Mouse (Mus musculus) layer of hippocampus, adult 11-12 months (tissue): ENCODE data around the gene Pced1a.

Source experiments
- DNase-seq: peaks from one replicate; pipeline ENCODE4 v3.0.0; 2022; ENCODE audit warnings: low spot score

The Pced1a gene

DNA sequence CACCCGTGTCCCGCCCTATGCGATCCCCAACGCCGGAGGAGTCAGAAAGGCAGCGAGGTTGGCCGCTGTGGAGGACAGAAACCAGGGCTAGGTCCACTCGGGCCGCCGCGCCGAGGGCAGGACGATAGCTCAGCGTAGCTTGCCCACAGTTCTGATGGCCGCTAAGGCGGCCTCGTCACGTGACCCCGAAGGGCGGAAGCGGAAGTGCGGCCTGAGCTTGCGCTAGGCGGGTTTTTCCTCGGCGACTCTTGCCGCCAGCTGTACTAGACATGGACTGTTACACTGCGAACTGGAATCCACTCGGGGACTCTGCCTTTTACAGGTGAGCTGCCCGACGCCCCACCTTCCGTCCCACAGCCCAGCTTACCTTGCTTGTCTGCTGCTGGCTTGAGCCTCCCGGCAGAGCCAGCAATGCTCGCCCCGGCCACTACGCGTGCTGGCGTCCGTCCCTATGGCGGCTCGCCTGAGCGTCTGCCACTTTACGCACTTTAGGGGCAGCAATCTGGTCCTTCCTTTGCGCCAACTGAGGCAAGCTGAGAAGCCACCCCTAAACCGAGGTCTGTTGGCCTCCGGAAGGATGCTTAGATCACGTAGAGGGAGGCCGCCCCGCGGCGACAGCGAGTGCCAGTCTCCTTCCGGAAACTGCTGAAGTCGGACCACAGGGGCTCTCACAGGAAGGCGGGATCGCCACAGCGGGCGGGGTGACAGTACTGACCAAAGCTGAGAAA lies at the start of gene Pced1a, which contains the start of gene Vps16:
Gene Pced1a, minus strand, starts transcription at position 576 of the 728 bp plus-strand sequence.
Gene Vps16, plus strand, starts transcription at position 214 of the 728 bp plus-strand sequence.
- peak; percentile 91 for DNase-seq

DNA sequence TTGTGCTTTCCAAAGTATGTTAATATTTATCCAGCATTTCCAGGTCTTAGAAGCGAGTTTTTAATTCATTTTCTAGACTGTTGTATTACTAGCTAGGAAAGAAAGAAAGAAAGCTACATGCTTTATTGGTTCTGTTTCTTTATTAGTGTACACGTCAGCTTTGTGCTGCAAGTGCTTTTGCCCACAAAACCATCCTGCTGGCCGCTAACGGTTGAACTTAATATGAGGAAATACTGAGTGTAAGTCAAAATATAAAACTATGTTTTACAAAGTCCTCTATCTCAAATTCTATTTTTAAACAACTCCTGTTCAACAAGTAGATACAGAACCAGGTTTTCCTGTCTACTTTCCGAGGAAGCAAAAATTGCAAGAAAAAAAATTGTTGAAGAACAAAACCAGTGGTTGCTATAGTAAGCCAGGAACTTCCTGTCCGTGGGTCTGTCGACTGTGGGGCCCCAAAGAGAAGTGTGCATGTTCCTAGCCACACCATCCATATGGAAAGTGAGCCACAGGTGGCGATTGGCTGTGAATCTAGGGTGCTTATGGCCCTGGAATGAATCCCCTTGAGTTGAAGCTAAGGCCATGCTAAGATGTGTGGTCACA lies 48.5 kb upstream of the Pced1a start:
- DNase-seq = no peak

DNA sequence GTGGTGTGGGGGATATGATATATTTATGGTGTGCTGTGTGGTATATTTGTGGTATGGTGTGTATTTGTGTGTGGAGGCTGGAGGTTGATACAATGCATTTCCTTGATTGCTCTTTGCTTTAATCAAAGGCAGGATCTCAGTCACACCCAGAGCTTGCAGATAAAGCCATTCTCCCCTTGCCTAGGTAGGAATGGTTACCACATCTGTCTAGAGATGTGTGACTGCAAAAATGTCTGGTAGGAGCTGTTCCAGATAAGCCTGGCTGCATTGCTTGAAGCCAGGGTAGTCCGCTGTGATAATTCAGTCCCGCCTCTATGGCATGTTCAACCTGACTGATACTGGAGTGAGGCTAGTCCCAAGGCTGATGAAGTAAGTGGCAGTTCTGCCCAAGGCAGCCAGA lies 45.4 kb upstream of the Pced1a start:
- DNase-seq = no peak

DNA sequence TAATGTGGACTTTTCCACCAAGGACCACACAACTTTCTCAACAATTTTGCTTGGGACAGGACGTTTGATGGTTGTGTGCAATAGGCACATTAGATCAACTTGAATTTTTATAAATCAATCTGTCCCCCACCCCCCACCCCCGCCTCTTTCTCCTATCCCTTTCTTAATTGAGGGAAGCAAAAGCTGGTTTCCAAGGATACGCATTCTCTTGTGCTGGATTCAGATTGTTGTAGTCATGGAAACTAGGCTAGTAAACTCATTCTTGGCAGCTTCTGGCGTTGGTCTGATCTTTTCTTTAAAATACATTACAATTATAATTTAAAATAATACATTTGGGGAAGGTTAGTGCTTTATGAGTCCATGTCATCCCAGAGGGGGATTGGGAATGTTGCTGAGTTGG lies 44.9 kb upstream of the Pced1a start:
- peak; percentile 48 for DNase-seq

DNA sequence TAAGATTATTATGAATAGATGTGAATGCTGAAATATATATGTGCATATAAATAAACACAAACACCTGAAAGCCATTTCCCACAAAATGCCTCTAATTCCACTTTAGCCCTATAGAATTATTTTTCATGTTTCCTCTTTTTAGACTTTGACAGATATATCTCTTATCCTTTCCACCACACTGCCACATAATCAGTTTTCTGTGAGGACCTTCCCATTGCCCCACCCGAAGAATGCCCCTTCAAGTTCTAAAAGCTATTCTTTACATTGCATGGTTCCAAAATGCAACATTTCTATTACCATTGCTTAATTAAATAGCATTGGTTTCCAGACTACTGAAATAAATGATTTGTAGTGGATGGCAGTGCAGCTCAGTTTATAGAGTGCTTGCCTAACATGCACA lies 41.9 kb upstream of the Pced1a start:
- no peak for DNase-seq

DNA sequence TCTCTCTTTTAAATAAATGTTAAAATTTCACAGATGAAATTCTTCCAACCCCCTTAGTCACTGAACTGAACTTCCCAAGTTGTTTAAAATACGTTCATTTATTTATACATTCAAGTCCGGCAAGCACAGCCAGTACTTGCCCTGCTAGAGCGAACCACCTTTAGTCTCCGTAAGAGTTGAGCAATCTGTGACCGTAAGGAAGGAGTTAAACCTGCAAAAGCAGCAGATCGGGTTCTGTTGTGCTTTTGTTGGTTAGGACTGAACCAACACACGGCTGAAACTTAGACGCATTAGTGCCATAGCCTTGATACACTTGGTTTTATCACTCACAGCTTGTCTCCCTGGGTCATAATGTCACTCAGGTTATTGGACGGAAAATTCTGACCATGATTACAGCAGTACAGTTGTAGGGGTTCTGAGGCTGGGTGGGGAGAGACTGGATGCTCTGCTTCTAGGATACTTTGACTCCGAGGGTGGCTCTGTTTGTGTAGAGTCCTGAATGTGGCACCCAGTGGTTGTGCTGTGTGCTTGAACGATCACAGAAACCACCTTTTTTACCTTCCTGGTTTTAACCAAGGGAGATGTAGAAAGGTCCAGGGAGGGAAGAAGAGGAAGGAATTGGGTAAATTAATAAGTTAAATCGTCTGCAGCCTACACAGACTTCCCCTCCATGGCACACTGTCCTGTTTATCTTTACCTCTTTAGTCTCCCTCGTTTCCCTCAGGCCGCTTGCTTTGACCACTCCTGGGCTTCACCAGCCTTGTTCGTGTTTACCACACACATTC lies 37.0 kb upstream of the Pced1a start:
- DNase-seq = no peak

DNA sequence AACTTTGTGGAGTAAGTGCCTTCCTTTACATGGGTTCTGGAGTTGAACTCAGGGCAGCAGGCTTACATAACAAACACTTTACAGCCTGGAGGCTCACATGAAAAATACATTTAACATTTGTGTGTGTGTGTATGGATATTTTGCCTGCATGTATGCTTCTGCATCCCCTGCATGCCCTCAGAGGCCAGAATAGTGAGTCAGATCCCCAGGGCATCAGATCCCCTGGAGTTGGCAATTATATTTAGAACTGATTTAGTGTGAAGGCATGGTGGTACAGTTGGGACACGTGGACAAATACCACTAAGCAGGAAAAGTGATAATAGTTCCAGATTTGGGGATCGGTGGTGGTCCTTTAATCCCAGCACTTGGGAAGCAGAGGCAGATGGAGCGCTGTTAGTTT lies 35.1 kb upstream of the Pced1a start:
- no peak for DNase-seq

DNA sequence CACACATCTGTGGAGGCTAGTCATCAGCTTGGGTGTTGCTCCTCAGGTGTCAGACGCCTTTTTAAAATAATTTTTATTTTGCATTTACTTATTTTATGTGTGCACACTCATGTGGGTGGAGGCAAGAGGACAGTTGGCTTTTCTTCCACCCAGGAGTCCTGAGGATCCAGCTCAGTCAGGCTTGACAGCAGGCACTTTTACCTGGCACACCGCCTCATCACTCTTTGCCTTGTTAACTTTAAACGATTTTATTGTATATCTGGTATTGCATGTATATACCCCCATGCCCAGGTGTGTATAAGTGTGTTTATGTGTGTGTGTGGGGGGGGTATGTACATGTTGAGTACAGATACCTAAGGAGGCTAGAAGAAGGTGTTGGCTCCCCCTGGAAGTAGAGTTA lies 33.4 kb upstream of the Pced1a start:
- DNase-seq = no peak

DNA sequence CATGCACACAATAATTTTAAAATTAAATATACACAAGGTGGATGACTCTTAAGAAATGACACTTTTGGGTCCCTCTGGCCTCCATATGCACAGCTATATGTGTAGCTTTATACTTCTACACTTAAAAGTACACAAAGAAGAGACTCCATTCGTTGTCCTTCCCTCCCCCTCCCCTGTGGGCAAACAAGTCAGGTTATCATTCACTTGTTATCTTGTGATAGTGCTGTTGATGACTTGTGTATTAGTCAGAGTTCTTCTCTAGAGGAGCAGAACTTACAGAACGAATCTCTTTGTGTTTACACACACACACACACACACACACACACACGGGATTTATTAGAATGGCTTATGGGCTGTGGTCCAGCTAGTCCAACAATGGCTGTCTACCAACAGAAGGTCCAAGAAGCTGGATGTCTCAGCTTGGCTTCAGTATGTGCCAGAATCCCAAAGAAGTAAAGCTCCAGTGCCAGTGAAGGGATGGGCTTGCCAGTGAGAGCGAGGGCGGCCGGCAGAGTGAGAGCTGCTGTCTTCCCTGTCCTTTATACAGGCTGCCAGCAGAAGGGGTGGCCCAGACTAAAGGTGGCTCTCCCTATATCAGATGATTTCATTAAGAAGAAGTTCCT lies 30.4 kb upstream of the Pced1a start:
- DNase-seq = peak; percentile 35

DNA sequence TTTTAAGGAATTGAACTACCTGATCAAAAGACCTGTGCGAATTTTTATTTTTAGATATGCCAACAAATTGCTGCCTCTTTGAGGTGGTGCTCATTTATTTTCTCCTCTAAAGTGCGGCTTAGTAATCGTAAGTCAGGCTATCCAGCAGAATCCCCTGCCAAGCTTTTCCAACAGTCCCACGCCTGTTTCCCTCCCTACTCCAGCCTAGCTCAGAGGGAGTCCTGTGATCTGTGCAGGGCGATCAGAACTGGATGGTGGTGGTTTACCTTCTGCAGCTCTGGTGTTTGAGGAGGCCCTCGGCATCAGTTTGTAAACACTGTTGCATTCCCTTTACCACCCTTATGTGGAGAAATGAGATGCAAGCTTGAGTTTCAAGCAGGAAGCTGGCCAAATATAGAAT lies 28.9 kb upstream of the Pced1a start:
- peak; percentile 33 for DNase-seq

DNA sequence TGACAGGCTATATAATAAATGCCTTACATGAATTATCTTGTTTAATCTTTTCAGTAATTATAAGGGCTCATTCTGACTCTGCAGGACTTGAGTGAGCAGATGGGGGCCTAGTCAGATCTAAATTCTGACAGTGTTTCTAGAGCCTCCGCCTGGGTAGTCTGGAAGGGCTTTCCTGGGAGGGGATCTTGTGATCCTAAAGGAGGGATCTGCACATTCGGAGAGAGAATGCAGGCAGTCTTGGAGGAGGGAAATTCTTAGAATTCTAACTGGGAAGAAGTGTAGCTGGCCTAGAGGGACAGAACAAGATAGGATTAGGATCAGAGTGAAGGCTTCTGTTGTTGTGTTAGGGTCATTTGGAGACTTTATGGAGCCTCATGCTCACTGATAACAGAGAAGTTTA lies 27.8 kb upstream of the Pced1a start:
- DNase-seq = no peak

DNA sequence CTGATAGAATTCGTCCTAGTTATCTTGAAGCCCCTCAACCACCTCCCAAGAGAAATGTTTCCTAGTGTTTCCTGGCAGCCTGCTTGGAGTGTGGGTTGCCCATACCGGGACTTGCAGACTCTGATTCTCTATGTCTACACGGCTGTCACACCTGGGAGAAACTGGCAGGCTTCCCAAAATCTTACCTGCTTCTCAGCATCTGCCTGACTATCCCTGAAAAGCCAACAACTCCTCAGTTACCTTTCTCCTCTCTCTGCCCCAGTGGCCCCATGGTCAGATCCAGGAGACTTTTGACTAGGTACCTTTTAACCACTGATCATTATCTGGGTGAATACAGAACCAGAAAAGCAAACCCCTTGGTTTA lies 27.2 kb upstream of the Pced1a start:
- DNase-seq = peak; percentile 43

DNA sequence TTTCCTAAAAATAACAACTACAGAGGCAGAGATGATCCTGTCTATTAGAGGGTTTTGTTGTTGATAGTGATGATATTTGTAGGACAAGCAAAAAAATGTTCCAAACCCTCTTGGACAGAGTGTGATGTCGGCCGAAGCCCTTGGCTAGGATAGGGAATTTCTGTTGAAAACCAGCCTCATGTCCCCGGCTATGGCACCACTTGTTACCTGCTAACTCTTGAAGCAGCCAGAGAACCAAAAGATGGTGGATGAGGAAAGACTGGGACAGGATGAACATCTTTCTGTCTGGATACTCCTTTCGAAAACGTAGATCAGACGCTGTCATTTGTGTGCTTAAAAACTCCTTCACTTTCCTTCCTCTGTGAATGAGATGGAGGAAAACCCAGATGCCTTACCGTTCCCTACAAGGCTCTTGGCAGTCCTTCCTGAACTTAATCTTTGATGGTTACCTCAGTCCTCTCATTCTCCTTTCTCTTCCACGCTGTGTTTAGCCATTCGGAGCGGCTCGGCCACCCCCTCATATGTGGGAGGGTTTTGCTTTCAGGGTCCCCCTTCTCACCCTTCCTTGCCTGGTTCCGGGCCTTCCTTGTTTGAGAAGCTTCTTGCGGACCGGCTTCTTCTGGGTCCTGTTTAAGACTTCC lies 26.7 kb upstream of the Pced1a start:
- peak; percentile 32 for DNase-seq

DNA sequence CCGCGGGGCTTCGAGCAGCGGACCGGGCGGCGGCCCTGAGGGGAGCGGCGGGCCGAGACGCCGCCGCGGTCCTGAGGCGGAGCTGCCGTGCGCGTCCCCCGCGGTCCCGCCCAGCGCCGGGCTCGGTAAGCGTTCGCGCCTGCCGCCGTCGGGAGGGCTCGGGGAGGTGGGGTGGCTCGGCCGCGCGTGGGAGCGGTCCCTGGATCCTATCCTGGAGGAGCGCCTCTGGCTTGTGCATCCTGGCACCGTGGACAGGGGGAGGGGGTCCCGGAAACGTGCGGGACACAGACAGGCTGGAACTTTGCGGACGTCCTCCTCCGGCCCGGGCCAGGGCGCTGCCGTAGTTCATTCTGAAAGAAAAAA lies 25.9 kb upstream of the Pced1a start:
- peak; percentile 69 for DNase-seq

DNA sequence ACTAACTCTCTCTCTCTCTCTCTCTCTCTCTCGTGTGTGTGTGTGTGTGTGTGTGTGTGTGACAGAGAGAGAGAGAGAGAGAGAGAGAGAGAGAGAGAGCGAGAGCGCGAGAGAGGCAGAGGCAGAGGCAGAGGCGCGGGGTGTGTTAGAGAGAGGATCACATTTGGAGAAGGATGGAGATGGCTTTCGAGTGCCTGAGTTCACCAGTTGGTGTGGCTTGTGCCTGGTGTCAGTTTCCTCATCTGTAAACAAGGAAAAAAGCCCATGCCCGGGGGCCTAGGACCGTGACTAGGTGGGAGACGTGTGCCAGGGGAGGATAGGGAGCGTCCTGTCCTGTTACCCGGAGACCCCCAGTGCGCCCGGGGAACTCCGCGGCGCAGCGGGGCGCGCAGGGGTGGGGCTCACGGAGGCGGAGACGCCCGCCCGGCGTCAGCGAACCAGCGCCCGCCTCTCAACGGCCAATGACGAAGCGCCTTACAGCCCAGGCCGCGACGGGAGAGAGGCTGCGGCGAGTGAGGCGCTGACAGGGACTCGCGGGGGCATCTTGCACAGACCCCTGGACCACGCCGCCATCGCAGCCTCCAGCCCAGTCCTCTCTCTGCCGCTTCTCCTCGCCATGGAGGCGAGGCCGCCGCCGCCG lies 25.4 kb upstream of the Pced1a start, which contains the start of gene Ptpra:
Gene Ptpra, plus strand, starts transcription at position 485 of the 640 bp plus-strand sequence.
- peak; percentile 92 for DNase-seq

DNA sequence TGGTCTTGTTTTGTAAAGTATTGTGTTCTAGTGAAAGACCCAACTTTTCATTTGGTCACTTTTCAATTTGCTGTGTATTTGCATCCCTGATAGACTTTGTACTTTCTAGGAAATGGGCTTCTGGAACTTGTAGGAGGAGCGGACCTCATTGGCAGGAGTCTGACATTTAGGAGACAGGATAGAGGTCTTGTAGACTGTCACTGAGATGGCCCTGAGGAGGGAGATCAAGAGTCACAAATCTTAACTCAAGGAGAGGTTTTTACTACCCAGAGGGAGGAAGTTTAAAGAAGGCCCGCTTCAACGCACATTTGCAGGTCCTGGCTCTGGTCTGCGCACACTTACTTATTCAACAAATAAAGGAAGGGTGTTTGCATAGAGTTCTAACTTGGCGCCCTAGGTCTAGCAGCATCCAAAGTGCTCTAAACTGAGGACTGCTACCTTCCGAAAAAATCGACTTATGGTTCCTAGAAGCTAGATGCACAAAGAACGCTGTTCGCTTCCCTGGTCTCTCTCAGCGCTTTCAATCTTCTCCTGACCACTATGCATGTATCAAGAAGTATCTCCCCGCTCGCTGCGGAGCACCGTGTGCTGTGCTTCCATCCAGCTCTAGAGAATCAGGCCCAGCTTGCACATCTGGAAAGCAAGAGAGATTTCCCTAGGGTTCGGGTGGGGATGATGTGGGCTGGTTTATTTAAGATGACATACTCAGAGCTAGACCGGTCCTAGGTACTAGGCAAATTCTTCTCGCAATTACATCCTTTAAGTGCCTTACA lies 24.7 kb upstream of the Pced1a start:
- no peak for DNase-seq

DNA sequence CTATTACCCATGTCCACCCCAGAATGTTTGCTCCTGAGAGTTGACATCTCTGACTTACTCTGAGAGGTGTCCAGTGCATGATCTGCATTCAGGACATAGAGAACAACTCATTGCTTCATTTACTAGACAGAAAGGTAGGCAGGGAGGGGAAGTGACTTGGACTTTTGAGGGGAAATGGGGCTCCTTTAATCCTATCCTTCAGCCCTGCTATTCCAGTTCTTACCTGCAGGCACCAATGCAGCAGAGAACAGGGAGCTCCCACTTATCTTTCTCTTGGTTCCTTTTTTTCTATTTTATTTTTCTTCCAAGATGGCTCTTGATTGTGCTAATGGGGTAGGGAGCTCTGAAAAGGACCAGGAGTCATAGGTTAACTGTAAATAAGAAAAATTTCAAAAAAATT lies 23.9 kb upstream of the Pced1a start:
- no peak for DNase-seq

DNA sequence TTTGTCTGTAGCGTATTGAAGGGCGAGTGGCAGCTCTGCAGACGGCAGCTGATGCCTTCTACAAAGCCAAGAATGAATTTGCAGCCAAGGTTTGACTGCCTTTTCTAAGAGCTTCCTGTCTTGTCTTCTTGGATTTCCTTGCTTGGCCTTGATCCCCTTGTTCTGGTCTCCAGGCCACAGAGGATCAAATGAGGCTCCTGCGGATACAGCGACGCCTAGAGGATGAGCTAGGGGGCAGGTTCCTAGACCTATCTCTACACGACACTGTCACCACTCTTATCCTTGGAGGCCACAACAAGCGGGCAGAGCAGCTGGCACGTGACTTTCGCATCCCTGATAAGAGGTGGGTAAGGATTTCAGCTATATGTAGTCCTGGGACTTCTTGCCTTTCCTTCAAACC lies 17.7 kb upstream of the Pced1a start:
- no peak for DNase-seq

DNA sequence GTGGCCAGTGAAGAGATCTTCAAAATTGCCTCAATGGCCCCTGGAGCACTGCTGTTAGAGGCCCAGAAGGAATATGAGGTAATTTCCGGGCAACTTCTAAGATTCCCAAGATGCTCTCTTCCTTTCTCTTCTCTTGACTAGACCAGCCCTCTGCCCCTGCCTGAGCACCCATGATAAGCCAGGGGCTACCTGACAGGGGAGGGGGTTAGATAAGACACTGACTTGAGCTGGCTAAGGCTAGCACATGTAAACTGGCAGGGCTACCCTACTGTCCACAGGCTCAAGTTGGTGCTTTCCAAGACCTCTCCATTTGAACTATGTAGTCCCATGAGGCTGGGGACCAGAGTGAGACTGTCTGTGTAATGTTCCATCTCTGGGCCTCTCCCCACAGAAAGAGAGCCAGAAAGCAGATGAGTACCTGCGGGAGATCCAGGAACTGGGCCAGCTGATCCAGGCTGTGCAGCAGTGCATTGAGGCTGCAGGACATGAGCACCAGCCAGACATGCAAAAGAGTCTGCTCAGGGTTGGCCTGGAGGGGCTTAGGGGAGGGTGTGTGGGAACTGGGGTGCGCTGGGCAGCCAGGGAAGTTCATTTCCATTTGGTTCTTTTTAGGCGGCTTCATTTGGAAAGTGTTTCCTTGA lies 15.5 kb upstream of the Pced1a start:
- DNase-seq = no peak

DNA sequence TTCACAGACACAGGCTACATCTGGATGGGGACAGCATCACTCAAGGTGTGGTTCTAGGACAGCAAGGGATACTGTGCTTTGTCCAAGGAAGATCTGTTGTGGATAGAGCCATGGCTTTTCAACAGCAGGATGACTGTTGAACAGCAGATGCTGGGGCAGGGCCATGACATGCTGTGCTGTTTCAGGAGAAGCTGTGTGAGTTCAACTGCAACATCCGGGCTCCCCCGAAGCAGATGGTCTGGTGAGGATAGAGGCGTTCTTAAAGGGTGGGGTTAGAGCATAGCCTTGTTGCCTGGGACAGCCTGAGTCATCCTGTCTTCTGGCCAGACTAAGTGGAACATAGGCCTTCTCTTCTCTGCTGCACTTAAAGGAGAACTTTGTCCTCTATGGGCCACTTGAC lies 14.4 kb upstream of the Pced1a start:
- DNase-seq = no peak
